18 mouse cellular contexts compared by ENCODE assay signal in the genomic region with DNA sequence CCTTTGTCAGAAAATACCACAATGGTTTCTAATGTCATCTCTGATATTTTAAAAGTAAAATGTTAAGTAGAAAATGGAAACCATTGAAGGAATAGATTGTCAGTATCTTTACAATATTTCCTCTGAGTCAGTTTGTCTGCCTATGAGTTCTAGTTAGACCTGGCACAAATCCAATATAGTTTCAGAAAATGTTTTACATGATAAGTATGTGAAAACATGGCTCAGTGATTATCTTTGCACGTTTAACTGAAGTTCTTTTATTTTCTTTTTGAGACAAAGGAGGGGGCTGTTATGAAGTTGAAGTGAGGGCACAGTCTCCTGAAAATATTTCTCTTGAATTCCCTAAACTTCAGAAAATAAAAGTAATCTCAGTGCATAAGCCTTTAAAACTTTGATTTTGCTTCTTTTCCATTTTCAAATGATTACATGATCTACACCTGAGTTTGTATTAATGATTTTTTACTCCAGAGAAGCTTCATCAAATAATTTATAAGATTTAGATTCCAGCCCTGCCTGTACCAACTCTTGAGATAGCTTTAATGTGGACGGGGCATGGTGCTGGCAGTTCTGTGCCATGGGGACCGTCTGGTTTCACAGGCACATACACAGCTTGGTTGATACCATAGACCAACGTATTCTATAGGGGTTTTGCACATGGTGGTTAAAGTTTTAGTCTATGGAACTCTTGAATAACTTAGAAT.
"Had no signal": no experiment of that assay in that cellular context is flagged by ENCODE, and none has a peak within 500 bp of the region (broad histone marks: within the 10 kb centered on the region; RNA-seq: fewer than 3 reads in every experiment).

No protein-coding gene starts in this region.

- H3K27ac ChIP-seq: intestine, embryonic 15.5 days; layer of hippocampus, adult 2 months; limb, embryonic 13.5 days; neural tube, embryonic 15.5 days; stomach, embryonic 15.5 days had no signal

- H3K9me3 ChIP-seq: intestine, embryonic 15.5 days; limb, embryonic 13.5 days; megakaryocyte, embryonic 14.5 days; neural tube, embryonic 15.5 days; stomach, embryonic 15.5 days had no signal

- H3K27me3 ChIP-seq: intestine, embryonic 15.5 days; limb, embryonic 13.5 days; megakaryocyte, embryonic 14.5 days; neural tube, embryonic 15.5 days; stomach, embryonic 15.5 days had no signal

- ATAC-seq: intestine, embryonic 15.5 days; lung, postnatal 0 days had no signal

- H3K4me1 ChIP-seq: intestine, embryonic 15.5 days; limb, embryonic 13.5 days; neural tube, embryonic 15.5 days; stomach, embryonic 15.5 days had no signal

- DNase-seq: kidney, adult 18-20 months; kidney, postnatal 10 days; kidney, postnatal 4 days; left cerebral cortex, postnatal 4 days; lung, adult 18-20 months; lung, postnatal 36 days; midbrain, embryonic 14.5 days; right cerebral cortex, postnatal 4 days; spleen, adult 18-20 months; thymus, postnatal 4 days had no signal

- H3K36me3 ChIP-seq: intestine, embryonic 15.5 days; limb, embryonic 13.5 days; neural tube, embryonic 15.5 days; stomach, embryonic 15.5 days had no signal

- H3K4me2 ChIP-seq: intestine, embryonic 15.5 days; limb, embryonic 13.5 days; neural tube, embryonic 15.5 days; stomach, embryonic 15.5 days had no signal

- H3K4me3 ChIP-seq: intestine, embryonic 15.5 days; layer of hippocampus, adult 2 months; limb, embryonic 13.5 days; megakaryocyte, embryonic 14.5 days; myocyte; neural tube, embryonic 15.5 days; stomach, embryonic 15.5 days had no signal

- H3K9ac ChIP-seq: intestine, embryonic 15.5 days; limb, embryonic 13.5 days; neural tube, embryonic 15.5 days; stomach, embryonic 15.5 days had no signal
